Mouse (Mus musculus) macrophage (primary cell): ENCODE measurements at regions not wholly inside any gene's neighbourhood (a gene's known extent, or its start where the extent isn't known, plus 50 kb on each side); places are given as distances from the start of the nearest gene placed in this dataset.

Source experiments
- H3K27ac ChIP-seq: fragments of 350-480 bp; formaldehyde crosslinking; 2 replicates; pipeline ENCODE4 v1.9.0; 2021
- H3K36me3 ChIP-seq: fragments of 350-480 bp; formaldehyde crosslinking; 2 replicates; pipeline ENCODE4 v1.9.0; 2021; ENCODE audit errors: inconsistent target
- H3K4me3 ChIP-seq: fragments of 350-480 bp; formaldehyde crosslinking; 2 replicates; pipeline ENCODE4 v1.9.0; 2021; ENCODE audit errors: inconsistent target
- H3K79me2 ChIP-seq: fragments of 350-480 bp; formaldehyde crosslinking; 2 replicates; pipeline ENCODE4 v1.9.0; 2021; ENCODE audit errors: inconsistent target
- WGBS: methylation state at CpG from one replicate; pipeline ENCODE4 v1.1.7; 2026; ENCODE audit warnings: inconsistent platforms; ENCODE audit not compliant: missing documents; 5-methylcytosine and 5-hydroxymethylcytosine counted together

GRCm38 (mm10) chr5:76048103-76048874 is 70.0 kb upstream of the Kdr start:
- no peak overlapping the region for H3K4me3 ChIP-seq
- 0 out of 2 replicates have a peak overlapping the region, but pooled peaks have one; percentile 22 for H3K27ac ChIP-seq

GRCm38 (mm10) chr5:76043521-76044510 is 65.6 kb upstream of the Kdr start:
- whole genome bisulfite sequencing: 96% methylated on average over 13 of the region's 14 CpGs
- no peaks in the 10 kb centered on the region for H3K79me2 ChIP-seq

More at GRCm38 (mm10) chr5:76048103-76048874, 70.0 kb upstream of the Kdr start:
- WGBS: 39% methylated on average over 9 of the region's 9 CpGs
- H3K36me3 ChIP-seq: no peaks in the 10 kb centered on the region
- H3K79me2 ChIP-seq: no peaks in the 10 kb centered on the region

GRCm38 (mm10) chr5:76040454-76041203 is 62.4 kb upstream of the Kdr start:
- no peaks in the 10 kb centered on the region for H3K79me2 ChIP-seq
- H3K36me3 ChIP-seq: no peaks in the 10 kb centered on the region
- WGBS: 68% methylated on average over 10 of the region's 10 CpGs
- H3K27ac ChIP-seq: no peak overlapping the region
- H3K4me3 ChIP-seq: no peak overlapping the region

More at GRCm38 (mm10) chr5:76043521-76044510, 65.6 kb upstream of the Kdr start:
- no peak overlapping the region for H3K4me3 ChIP-seq
- H3K36me3 ChIP-seq: no peaks in the 10 kb centered on the region
- H3K27ac ChIP-seq: no peak overlapping the region

- no peak overlapping the region for H3K4me3 ChIP-seq
- H3K27ac ChIP-seq: no peak overlapping the region
- H3K79me2 ChIP-seq: no peaks in the 10 kb centered on the region
- H3K36me3 ChIP-seq: no peaks in the 10 kb centered on the region
- WGBS: 74% methylated on average over 3 of the region's 4 CpGs
Measured at GRCm38 (mm10) chr5:76028729-76029128, 50.5 kb upstream of the Kdr start.
